Mouse (Mus musculus) heart, adult 8-10 months (tissue): ENCODE data around the gene Gm3233. TPM values are rescaled to one million over a fixed set of nuclear protein-coding genes. Genes with fewer than 3 reads are reported as not detected.
"Not testable (repeated sequence)": the region's sequence is repeated elsewhere in the genome, so short reads cannot be mapped to it uniquely, and the experiment has no call there.

ENCODE experiments used
- DNase-seq: peaks from one replicate; pipeline ENCODE4 v3.0.0; 2022; ENCODE audit warnings: low spot score
- total RNA-seq, 4 experiments: library from RNA; stranded (reverse); gene quantifications; 2 replicates each; pipeline ENCODE4 v1.2.4; 2022

The Gm3233 gene
- total RNA-seq, result not detected

GRCm38 (mm10) chr10:77759582-77759981 lies at the start of gene Gm3233:
Gm3233 (minus strand) TSS chr10:77759682.
- not testable (repeated sequence) for DNase-seq

GRCm38 (mm10) chr10:77804095-77804494 lies 44.6 kb upstream of the Gm3233 start:
- no peak for DNase-seq

- no peak for DNase-seq
These were observed 39.5 kb upstream of the Gm3233 start, which contains the start of gene Gm19668 for GRCm38 (mm10) chr10:77798921-77799508. Gm19668 (minus strand) TSS chr10:77799133.

- DNase-seq, result not testable (repeated sequence)
These were observed 38.9 kb upstream of the Gm3233 start for GRCm38 (mm10) chr10:77798164-77798920.

GRCm38 (mm10) chr10:77797677-77798076 lies 38.2 kb upstream of the Gm3233 start:
- no peak for DNase-seq

GRCm38 (mm10) chr10:77794976-77795375 lies 35.5 kb upstream of the Gm3233 start, which contains the start of gene Gm9639:
Gm9639 (minus strand) TSS chr10:77795076.
- no peak for DNase-seq

- no peak for DNase-seq
These were observed 29.1 kb upstream of the Gm3233 start for GRCm38 (mm10) chr10:77788621-77789020.

- not testable (repeated sequence) for DNase-seq
These were observed 28.4 kb upstream of the Gm3233 start, which contains the start of gene Gm7137 for GRCm38 (mm10) chr10:77787876-77788275. Gm7137 (minus strand) TSS chr10:77788200.

- DNase-seq, result not testable (repeated sequence)
These were observed 23.9 kb upstream of the Gm3233 start for GRCm38 (mm10) chr10:77783396-77783795.

GRCm38 (mm10) chr10:77782442-77782841 lies 23.0 kb upstream of the Gm3233 start, which contains the start of gene Gm3250:
Gm3250 (minus strand) TSS chr10:77782542.
- not testable (repeated sequence) for DNase-seq

GRCm38 (mm10) chr10:77776844-77777243 lies 17.4 kb upstream of the Gm3233 start, which contains the start of gene Gm7138:
Gm7138 (minus strand) TSS chr10:77776944.
- DNase-seq, result not testable (repeated sequence)

- DNase-seq, result not testable (repeated sequence)
These were observed 12.7 kb upstream of the Gm3233 start for GRCm38 (mm10) chr10:77772142-77772541.

- DNase-seq, result not testable (repeated sequence)
These were observed 11.7 kb upstream of the Gm3233 start, which contains the start of gene Gm3238 for GRCm38 (mm10) chr10:77771225-77771624. Gm3238 (minus strand) TSS chr10:77771325.

- DNase-seq, result no peak
These were observed 10.2 kb upstream of the Gm3233 start for GRCm38 (mm10) chr10:77769727-77770126.

- DNase-seq, result no peak
These were observed 6.0 kb downstream of the Gm3233 start for GRCm38 (mm10) chr10:77753448-77753847.

GRCm38 (mm10) chr10:77752312-77752711 lies 7.2 kb downstream of the Gm3233 start:
- not testable (repeated sequence) for DNase-seq

- DNase-seq, result not testable (repeated sequence)
These were observed 8.2 kb downstream of the Gm3233 start, which contains the start of gene Gm9736 for GRCm38 (mm10) chr10:77751254-77751653. Gm9736 (minus strand) TSS chr10:77751354.

GRCm38 (mm10) chr10:77750686-77751085 lies 8.8 kb downstream of the Gm3233 start:
- DNase-seq, result not testable (repeated sequence)

GRCm38 (mm10) chr10:77741924-77742688 lies 17.4 kb downstream of the Gm3233 start, which contains the start of gene Gm18596:
Gm18596 (minus strand) TSS chr10:77742638.
- DNase-seq, result not testable (repeated sequence)

GRCm38 (mm10) chr10:77738929-77739328 lies 20.6 kb downstream of the Gm3233 start:
- no peak for DNase-seq

- DNase-seq, result no peak
These were observed 23.6 kb downstream of the Gm3233 start for GRCm38 (mm10) chr10:77735928-77736327.
